Mouse (Mus musculus): ENCODE data around the gene Crispld2. TPM values are rescaled to one million over a fixed set of nuclear protein-coding genes. Genes with fewer than 3 reads are reported as not detected.
A peak's percentile ranks its signal among the peaks of the same experiment; 100 is the strongest.

The Crispld2 gene
- polyA plus RNA-seq, 1 experiment, result 2.2 TPM

DNA sequence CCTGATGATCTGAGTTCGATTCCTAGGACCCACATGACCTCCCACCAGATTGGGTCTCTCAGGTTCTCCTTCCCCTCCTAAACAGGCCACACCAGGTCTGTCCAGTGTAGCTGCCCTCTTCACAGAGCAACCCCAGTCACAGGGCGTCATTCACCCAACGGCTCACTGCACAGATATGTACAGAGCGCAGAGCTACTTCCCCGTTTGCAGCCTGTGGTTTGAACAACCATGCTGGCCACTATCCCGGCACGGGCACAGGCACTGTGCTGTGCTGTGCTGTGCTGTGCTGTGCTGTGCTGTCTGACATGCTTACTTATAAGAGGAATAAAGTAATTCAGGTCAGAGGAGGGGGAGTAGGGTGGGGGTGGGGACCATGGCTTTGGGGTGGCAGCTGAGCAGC lies 24.2 kb downstream of the Crispld2 start:
- TF ChIP-seq CTCF (IDR thresholded peaks at IDR 0.05; ENCODE audit: borderline replicate concordance, extremely low read depth, insufficient read depth, insufficient read length) (no peak), POLR2A (IDR thresholded peaks at IDR 0.05; ENCODE audit: borderline replicate concordance, extremely low read depth, insufficient read depth, insufficient read length, poor library complexity, severe bottlenecking) (no peak)
- DNase-seq (ENCODE audit: low read depth), result no peak

GRCm38 (mm10) chr8:120017349-120017748 lies 25.1 kb downstream of the Crispld2 start:
- DNase-seq (ENCODE audit: low read depth), result no peak
- TF ChIP-seq POLR2A (IDR thresholded peaks at IDR 0.05; ENCODE audit: borderline replicate concordance, extremely low read depth, insufficient read depth, insufficient read length, poor library complexity, severe bottlenecking) (no peak), CTCF (IDR thresholded peaks at IDR 0.05; ENCODE audit: borderline replicate concordance, extremely low read depth, insufficient read depth, insufficient read length) (no peak)

GRCm38 (mm10) chr8:120017786-120018185 lies 25.5 kb downstream of the Crispld2 start:
- no peak for TF ChIP-seq CTCF (IDR thresholded peaks at IDR 0.05; ENCODE audit: borderline replicate concordance, extremely low read depth, insufficient read depth, insufficient read length)
- no peak for TF ChIP-seq POLR2A (IDR thresholded peaks at IDR 0.05; ENCODE audit: borderline replicate concordance, extremely low read depth, insufficient read depth, insufficient read length, poor library complexity, severe bottlenecking)
- no peak for DNase-seq (ENCODE audit: low read depth)

DNA sequence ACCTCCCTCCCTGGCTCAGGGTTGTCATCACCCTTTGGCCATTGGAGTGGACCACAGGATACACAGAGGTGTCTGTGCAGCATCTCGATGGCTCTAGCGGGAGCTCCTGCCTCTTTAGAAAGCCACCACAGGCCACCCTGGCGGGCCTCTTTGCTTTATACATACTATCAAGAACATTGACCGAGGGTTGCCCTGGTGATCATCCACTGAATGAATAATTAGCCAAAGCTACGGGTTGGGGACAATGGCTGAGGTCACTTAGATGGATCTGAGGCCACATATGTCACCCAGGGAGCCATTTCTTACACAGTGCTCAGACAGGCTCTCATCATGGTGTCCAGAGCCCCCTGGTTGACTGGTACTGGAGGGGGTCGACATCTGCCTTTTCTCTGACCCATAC lies 26.1 kb downstream of the Crispld2 start:
- TF ChIP-seq POLR2A (IDR thresholded peaks at IDR 0.05; ENCODE audit: borderline replicate concordance, extremely low read depth, insufficient read depth, insufficient read length, poor library complexity, severe bottlenecking) (no peak), CTCF (IDR thresholded peaks at IDR 0.05; ENCODE audit: borderline replicate concordance, extremely low read depth, insufficient read depth, insufficient read length) (no peak)
- DNase-seq (ENCODE audit: low read depth), result no peak

DNA sequence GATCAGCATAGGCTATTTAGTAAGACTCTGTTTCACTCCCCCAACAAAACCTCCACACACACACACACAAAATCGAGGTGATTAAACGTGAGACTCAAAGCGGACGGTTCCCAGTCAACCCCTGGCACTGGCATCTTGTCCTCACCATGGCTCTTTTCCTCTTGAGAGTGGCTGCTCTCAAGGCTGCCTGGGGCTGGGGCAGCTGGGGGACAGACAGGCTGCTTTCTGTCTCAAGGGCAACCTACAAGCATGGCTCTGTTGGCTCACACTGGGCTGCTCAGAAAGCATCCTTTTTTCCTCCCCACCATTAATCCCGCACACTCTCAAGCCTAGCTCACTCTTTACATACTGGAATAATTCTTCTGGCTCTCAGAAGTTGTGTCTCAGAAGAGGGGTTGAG lies 27.1 kb downstream of the Crispld2 start:
- TF ChIP-seq CTCF (IDR thresholded peaks at IDR 0.05; ENCODE audit: borderline replicate concordance, extremely low read depth, insufficient read depth, insufficient read length), result no peak
- no peak for TF ChIP-seq POLR2A (IDR thresholded peaks at IDR 0.05; ENCODE audit: borderline replicate concordance, extremely low read depth, insufficient read depth, insufficient read length, poor library complexity, severe bottlenecking)
- no peak for DNase-seq (ENCODE audit: low read depth)

GRCm38 (mm10) chr8:120020298-120020697 lies 28.1 kb downstream of the Crispld2 start:
- no peak for TF ChIP-seq CTCF (IDR thresholded peaks at IDR 0.05; ENCODE audit: borderline replicate concordance, extremely low read depth, insufficient read depth, insufficient read length)
- TF ChIP-seq POLR2A (IDR thresholded peaks at IDR 0.05; ENCODE audit: borderline replicate concordance, extremely low read depth, insufficient read depth, insufficient read length, poor library complexity, severe bottlenecking), result no peak
- no peak for DNase-seq (ENCODE audit: low read depth)

GRCm38 (mm10) chr8:120026199-120026598 lies 34.0 kb downstream of the Crispld2 start:
- DNase-seq (ENCODE audit: low read depth), result no peak
- TF ChIP-seq POLR2A (IDR thresholded peaks at IDR 0.05; ENCODE audit: borderline replicate concordance, extremely low read depth, insufficient read depth, insufficient read length, poor library complexity, severe bottlenecking) (no peak), CTCF (IDR thresholded peaks at IDR 0.05; ENCODE audit: borderline replicate concordance, extremely low read depth, insufficient read depth, insufficient read length) (no peak)

GRCm38 (mm10) chr8:120026991-120027390 lies 34.8 kb downstream of the Crispld2 start:
- no peak for DNase-seq (ENCODE audit: low read depth)
- no peak for TF ChIP-seq CTCF (IDR thresholded peaks at IDR 0.05; ENCODE audit: borderline replicate concordance, extremely low read depth, insufficient read depth, insufficient read length)
- TF ChIP-seq POLR2A (IDR thresholded peaks at IDR 0.05; ENCODE audit: borderline replicate concordance, extremely low read depth, insufficient read depth, insufficient read length, poor library complexity, severe bottlenecking), result no peak

- TF ChIP-seq CTCF (IDR thresholded peaks at IDR 0.05; ENCODE audit: borderline replicate concordance, extremely low read depth, insufficient read depth, insufficient read length) (no peak), POLR2A (IDR thresholded peaks at IDR 0.05; ENCODE audit: borderline replicate concordance, extremely low read depth, insufficient read depth, insufficient read length, poor library complexity, severe bottlenecking) (no peak)
- no peak for DNase-seq (ENCODE audit: low read depth)
Observed at GRCm38 (mm10) chr8:120030447-120030846, 38.2 kb downstream of the Crispld2 start.

GRCm38 (mm10) chr8:120032549-120033208 lies 40.4 kb downstream of the Crispld2 start:
- DNase-seq (ENCODE audit: low read depth), result peak; percentile 28
- no peak for TF ChIP-seq POLR2A (IDR thresholded peaks at IDR 0.05; ENCODE audit: borderline replicate concordance, extremely low read depth, insufficient read depth, insufficient read length, poor library complexity, severe bottlenecking)
- TF ChIP-seq CTCF (IDR thresholded peaks at IDR 0.05; ENCODE audit: borderline replicate concordance, extremely low read depth, insufficient read depth, insufficient read length), result no peak

DNA sequence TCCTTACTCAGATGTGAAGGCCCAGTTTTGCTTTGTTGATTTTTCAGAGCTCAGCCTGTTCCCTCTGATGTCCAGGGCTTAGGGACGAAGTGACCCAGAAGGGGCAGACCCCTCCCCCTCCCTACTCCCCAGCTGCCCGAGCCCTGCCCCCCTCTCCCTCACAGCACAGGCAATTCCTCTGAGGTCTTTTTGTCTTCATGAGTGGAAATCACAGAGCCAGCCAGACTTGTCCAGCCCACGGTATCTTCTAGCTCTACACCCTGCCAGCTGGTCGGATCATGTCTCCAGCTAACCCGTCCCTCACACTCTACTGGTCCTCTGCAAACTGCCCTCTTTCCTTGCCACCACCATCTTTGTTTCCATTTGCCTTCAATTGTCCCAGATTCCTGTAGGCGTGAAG lies 42.2 kb downstream of the Crispld2 start:
- TF ChIP-seq POLR2A (IDR thresholded peaks at IDR 0.05; ENCODE audit: borderline replicate concordance, extremely low read depth, insufficient read depth, insufficient read length, poor library complexity, severe bottlenecking) (no peak), CTCF (IDR thresholded peaks at IDR 0.05; ENCODE audit: borderline replicate concordance, extremely low read depth, insufficient read depth, insufficient read length) (no peak)
- peak; percentile 18 for DNase-seq (ENCODE audit: low read depth)

GRCm38 (mm10) chr8:120036111-120036510 lies 43.9 kb downstream of the Crispld2 start:
- no peak for DNase-seq (ENCODE audit: low read depth)
- no peak for TF ChIP-seq CTCF (IDR thresholded peaks at IDR 0.05; ENCODE audit: borderline replicate concordance, extremely low read depth, insufficient read depth, insufficient read length)
- TF ChIP-seq POLR2A (IDR thresholded peaks at IDR 0.05; ENCODE audit: borderline replicate concordance, extremely low read depth, insufficient read depth, insufficient read length, poor library complexity, severe bottlenecking), result no peak
